Mouse (Mus musculus) liver, embryonic 11.5 days (tissue): ENCODE results near the gene Nelfb. TPM values are rescaled to one million over a fixed set of nuclear protein-coding genes. Genes with fewer than 3 reads are reported as not detected.

Source experiments
- ATAC-seq: fragments of 200-750 bp; cut with Nextera tagmentation; replicated peaks from 2 replicates; pipeline ENCODE4 v1.8.0; 2017; ENCODE audit warnings: moderate number of reproducible peaks, mild to moderate bottlenecking, moderate TSS enrichment, moderate library complexity; ENCODE audit not compliant: low FRiP score
- DNase-seq: peaks from one replicate; pipeline ENCODE4 v3.0.0-alpha.2; 2017; ENCODE audit warnings: low spot score
- H3K27ac ChIP-seq: fragments of 300-500 bp; sonication (generic); 2 replicates; pipeline ENCODE4 v1.5.1; 2014; ENCODE audit warnings: mild to moderate bottlenecking, low read depth, low read length, control low read depth
- H3K27me3 ChIP-seq: fragments of 300-500 bp; sonication (generic); replicated peaks from 2 replicates; pipeline ENCODE4 v1.6.1; 2014; ENCODE audit warnings: low read length, mixed read lengths; ENCODE audit not compliant: control insufficient read depth, insufficient read depth
- H3K36me3 ChIP-seq: fragments of 300-500 bp; sonication (generic); 2 replicates; pipeline ENCODE4 v1.6.1; 2014; ENCODE audit warnings: mild to moderate bottlenecking, low read length, moderate library complexity, mixed read lengths; ENCODE audit not compliant: control insufficient read depth, insufficient read depth
- H3K4me1 ChIP-seq: fragments of 300-500 bp; sonication (generic); replicated peaks from 2 replicates; pipeline ENCODE4 v1.6.1; 2014; ENCODE audit warnings: low read length, mixed read lengths; ENCODE audit not compliant: control insufficient read depth, insufficient read depth
- H3K4me2 ChIP-seq: fragments of 300-500 bp; sonication (generic); 2 replicates; pipeline ENCODE4 v1.6.1; 2014; ENCODE audit warnings: mild to moderate bottlenecking, control low read depth, moderate library complexity
- H3K4me3 ChIP-seq: fragments of 300-500 bp; sonication (generic); 2 replicates; pipeline ENCODE4 v1.5.1; 2014; ENCODE audit warnings: low read depth, low read length, control low read depth
- H3K9ac ChIP-seq: fragments of 300-500 bp; sonication (generic); 2 replicates; pipeline ENCODE4 v1.6.1; 2014; ENCODE audit warnings: low read depth, low read length, control low read depth
- H3K9me3 ChIP-seq: fragments of 300-500 bp; sonication (generic); 2 replicates; pipeline ENCODE4 v1.6.1; 2016; ENCODE audit warnings: low read length, inconsistent platforms, mixed read lengths; ENCODE audit not compliant: control insufficient read depth
- WGBS: fragments of 180-500 bp; shearing (Covaris S2); extraction: QIAGEN DNeasy Blood & Tissue Kit; methylation state at CpG from one replicate; pipeline ENCODE4 v1.1.7; 2014; 5-methylcytosine and 5-hydroxymethylcytosine counted together
- polyA plus RNA-seq: library from polyadenylated mRNA; unstranded; fragments of >200 nt; fragmentation: Nextera tagmentation; extraction: Ambion mirVana; gene quantifications from 2 replicates; pipeline ENCODE4 v1.2.1, GENCODE M21; 2014

Nelfb gene
- polyA plus RNA-seq, 1 experiment from 2014 or later, result 86.3 TPM

- Histone ChIP-seq H3K9me3 (no peaks in the 10 kb centered on the region), H3K36me3 (peaks cover 12% of the 10 kb centered on the region), H3K9ac (no peak overlapping the region), H3K4me1 (peaks cover 18% of the 10 kb centered on the region), H3K27me3 (peaks cover 23% of the 10 kb centered on the region), H3K4me2 (no peak overlapping the region), H3K4me3 (no peak overlapping the region), H3K27ac (no peak overlapping the region)
- 79% methylated on average over 8 of the region's 8 CpGs for WGBS
- DNase-seq (no peak), ATAC-seq (no peak)
Measured at GRCm38 (mm10) chr2:25243342-25243741, 32.1 kb upstream of the Nelfb start.

- DNase-seq (no peak), ATAC-seq (no peak)
- H3K27ac ChIP-seq, result peak within 1 kb of the TSS; percentile 57; the same call in 1 of the 2 replicates
- H3K4me2 ChIP-seq, result peak within 1 kb of the TSS; percentile 78
- peaks cover 23% of the 10 kb centered on the region for H3K27me3 ChIP-seq
- peak within 1 kb of the TSS; percentile 49 for H3K4me3 ChIP-seq
- WGBS, result 0% methylated on average over 58 of the region's 59 CpGs
- H3K4me1 ChIP-seq, result peaks cover 18% of the 10 kb centered on the region
- H3K36me3 ChIP-seq, result peaks cover 6% of the 10 kb centered on the region; the same call in 1 of the 2 replicates
- H3K9ac ChIP-seq, result peak within 1 kb of the TSS; percentile 51
- H3K9me3 ChIP-seq, result no peaks in the 10 kb centered on the region
Measured at GRCm38 (mm10) chr2:25242101-25242506, 30.8 kb upstream of the Nelfb start, which contains the start of the genes Rnf208 and Cysrt1. TSS of gene Rnf208 (plus strand) at chr2:25242255. TSS of gene Cysrt1 (minus strand) at chr2:25242452.

GRCm38 (mm10) chr2:25241438-25241775 lies 30.1 kb upstream of the Nelfb start:
- H3K4me3 ChIP-seq, result peak overlapping the region; percentile 49
- 0 out of 2 replicates have a peak overlapping the region, but pooled peaks have one; percentile 23 for H3K9ac ChIP-seq
- H3K4me1 ChIP-seq, result peaks cover 23% of the 10 kb centered on the region
- 21% methylated on average over 6 of the region's 6 CpGs for WGBS
- H3K36me3 ChIP-seq, result peaks cover 4% of the 10 kb centered on the region; the same call in 1 of the 2 replicates
- ATAC-seq (peak; percentile 14), DNase-seq (no peak)
- H3K27me3 ChIP-seq, result peaks cover 23% of the 10 kb centered on the region
- H3K9me3 ChIP-seq, result no peaks in the 10 kb centered on the region
- H3K4me2 ChIP-seq, result peak overlapping the region; percentile 78
- no peak overlapping the region for H3K27ac ChIP-seq

- H3K27me3 ChIP-seq, result peaks cover 23% of the 10 kb centered on the region
- 2% methylated on average over 29 of the region's 29 CpGs for WGBS
- peak; percentile 86 for ATAC-seq
Measured at GRCm38 (mm10) chr2:25240723-25241437, 29.6 kb upstream of the Nelfb start.

GRCm38 (mm10) chr2:25240310-25240709 lies 29.0 kb upstream of the Nelfb start:
- Histone ChIP-seq H3K4me2 (peak overlapping the region; percentile 78), H3K27ac (peak overlapping the region; percentile 57), H3K4me1 (peaks cover 28% of the 10 kb centered on the region), H3K9ac (peak overlapping the region; percentile 51), H3K36me3 (no peaks in the 10 kb centered on the region), H3K9me3 (no peaks in the 10 kb centered on the region), H3K27me3 (peaks cover 23% of the 10 kb centered on the region), H3K4me3 (peak overlapping the region; percentile 49)
- ATAC-seq, result no peak
- 56% methylated on average over 8 of the region's 8 CpGs for WGBS
- no peak for DNase-seq

More at GRCm38 (mm10) chr2:25240723-25241437, 29.6 kb upstream of the Nelfb start:
- Histone ChIP-seq H3K4me1 (peaks cover 28% of the 10 kb centered on the region), H3K9me3 (no peaks in the 10 kb centered on the region), H3K27ac (peak overlapping the region; percentile 57), H3K36me3 (no peaks in the 10 kb centered on the region), H3K9ac (peak overlapping the region; percentile 51), H3K4me2 (peak overlapping the region; percentile 78), H3K4me3 (peak overlapping the region; percentile 49)
- DNase-seq, result peak; percentile 81

- 81% methylated on average over 3 of the region's 3 CpGs for WGBS
- no peak overlapping the region for H3K27ac ChIP-seq
- H3K36me3 ChIP-seq, result no peaks in the 10 kb centered on the region
- H3K9me3 ChIP-seq, result no peaks in the 10 kb centered on the region
- H3K4me3 ChIP-seq, result no peak overlapping the region
- no peak overlapping the region for H3K9ac ChIP-seq
- no peak overlapping the region for H3K4me2 ChIP-seq
- DNase-seq (no peak), ATAC-seq (no peak)
- peaks cover 23% of the 10 kb centered on the region for H3K27me3 ChIP-seq
- peaks cover 28% of the 10 kb centered on the region for H3K4me1 ChIP-seq
Measured at GRCm38 (mm10) chr2:25239766-25240165, 28.5 kb upstream of the Nelfb start.

GRCm38 (mm10) chr2:25238106-25238505 lies 26.8 kb upstream of the Nelfb start:
- Histone ChIP-seq H3K4me1 (peaks cover 39% of the 10 kb centered on the region), H3K36me3 (no peaks in the 10 kb centered on the region), H3K9ac (no peak overlapping the region), H3K4me3 (no peak overlapping the region), H3K27me3 (peaks cover 18% of the 10 kb centered on the region), H3K9me3 (no peaks in the 10 kb centered on the region), H3K27ac (no peak overlapping the region), H3K4me2 (no peak overlapping the region)
- DNase-seq (no peak), ATAC-seq (no peak)

- H3K36me3 ChIP-seq, result no peaks in the 10 kb centered on the region
- no peaks in the 10 kb centered on the region for H3K9me3 ChIP-seq
- H3K4me3 ChIP-seq, result no peak overlapping the region
- DNase-seq (no peak), ATAC-seq (no peak)
- H3K9ac ChIP-seq, result no peak overlapping the region
- H3K4me1 ChIP-seq, result peaks cover 40% of the 10 kb centered on the region
- H3K27me3 ChIP-seq, result peaks cover 13% of the 10 kb centered on the region; the same call in 1 of the 2 replicates
- H3K4me2 ChIP-seq, result no peak overlapping the region
- WGBS, result 66% methylated on average over 4 of the region's 4 CpGs
- H3K27ac ChIP-seq, result no peak overlapping the region
Measured at GRCm38 (mm10) chr2:25237522-25237921, 26.2 kb upstream of the Nelfb start.

GRCm38 (mm10) chr2:25236614-25237013 lies 25.3 kb upstream of the Nelfb start, which contains the start of gene Rnf224:
TSS of gene Rnf224 (minus strand) at chr2:25236787.
- ATAC-seq (no peak), DNase-seq (no peak)
- Histone ChIP-seq H3K36me3 (no peaks in the 10 kb centered on the region), H3K9me3 (no peaks in the 10 kb centered on the region), H3K4me1 (peaks cover 35% of the 10 kb centered on the region), H3K27me3 (peaks cover 4% of the 10 kb centered on the region; the same call in 1 of the 2 replicates), H3K4me2 (peak within 1 kb of the TSS; percentile 44), H3K9ac (no peak within 1 kb of the TSS), H3K4me3 (0 out of 2 replicates have a peak within 1 kb of the TSS, but pooled peaks have one; percentile 8), H3K27ac (no peak within 1 kb of the TSS)
- 21% methylated on average over 8 of the region's 8 CpGs for WGBS
